Mouse (Mus musculus) forebrain, embryonic 11.5 days (tissue): Measurements from ENCODE around the gene Arrdc5. TPM values are rescaled to one million over a fixed set of nuclear protein-coding genes. Genes with fewer than 3 reads are reported as not detected.

ENCODE experiments used
- ATAC-seq: fragments of 200-750 bp; cut with Nextera tagmentation; replicated peaks from 2 replicates; pipeline ENCODE4 v1.8.0; 2017; ENCODE audit warnings: moderate TSS enrichment; ENCODE audit not compliant: low FRiP score
- DNase-seq: peaks from one replicate; pipeline ENCODE4 v3.0.0-alpha.2; 2017; ENCODE audit warnings: low spot score
- H3K27ac ChIP-seq: fragments of 300-500 bp; sonication (generic); 2 replicates; pipeline ENCODE4 v1.5.1; 2014; ENCODE audit warnings: low read depth, low read length
- H3K27me3 ChIP-seq: fragments of 300-500 bp; sonication (generic); 2 replicates; pipeline ENCODE4 v1.6.1; 2014; ENCODE audit warnings: mild to moderate bottlenecking, low read length, mixed read lengths; ENCODE audit not compliant: control insufficient read depth, insufficient read depth
- H3K36me3 ChIP-seq: fragments of 300-500 bp; sonication (generic); 2 replicates; pipeline ENCODE4 v1.6.1; 2014; ENCODE audit warnings: mild to moderate bottlenecking, low read length, moderate library complexity, mixed read lengths; ENCODE audit not compliant: control insufficient read depth, insufficient read depth
- H3K4me1 ChIP-seq: fragments of 300-500 bp; sonication (generic); replicated peaks from 2 replicates; pipeline ENCODE4 v1.6.1; 2014; ENCODE audit warnings: low read length, mixed read lengths; ENCODE audit not compliant: control insufficient read depth, insufficient read depth
- H3K4me2 ChIP-seq: fragments of 300-500 bp; sonication (generic); 2 replicates; pipeline ENCODE4 v1.6.1; 2014; ENCODE audit warnings: low read depth, mild to moderate bottlenecking, low read length, moderate library complexity, mixed read lengths; ENCODE audit not compliant: severe bottlenecking
- H3K4me3 ChIP-seq: fragments of 300-500 bp; sonication (generic); 2 replicates; pipeline ENCODE4 v1.5.1; 2014; ENCODE audit warnings: low read depth, low read length
- H3K9ac ChIP-seq: fragments of 300-500 bp; sonication (generic); 2 replicates; pipeline ENCODE4 v1.6.1; 2014; ENCODE audit warnings: low read length
- H3K9me3 ChIP-seq: fragments of 300-500 bp; sonication (generic); 2 replicates; pipeline ENCODE4 v1.6.1; 2016; ENCODE audit warnings: low read length, mixed read lengths; ENCODE audit not compliant: control insufficient read depth
- WGBS: fragments of 180-500 bp; shearing (Covaris S2); extraction: QIAGEN DNeasy Blood & Tissue Kit; methylation state at CpG from one replicate; pipeline ENCODE4 v1.1.7; 2014; 5-methylcytosine and 5-hydroxymethylcytosine counted together
- polyA plus RNA-seq: library from polyadenylated mRNA; unstranded; fragments of >200 nt; fragmentation: Nextera tagmentation; extraction: Ambion mirVana; gene quantifications from 2 replicates; pipeline ENCODE4 v1.2.1, GENCODE M21; 2014

Gene Arrdc5
- polyA plus RNA-seq, 1 experiment from 2014 or later, result not detected

- no peak overlapping the region for H3K27ac ChIP-seq
- DNase-seq, result no peak
- 74% methylated on average over 3 of the region's 3 CpGs for WGBS
- ATAC-seq, result peak; percentile 11
- peak overlapping the region; percentile 27; the same call in 1 of the 2 replicates for H3K4me3 ChIP-seq
- no peaks in the 10 kb centered on the region for H3K36me3 ChIP-seq
- H3K27me3 ChIP-seq, result no peaks in the 10 kb centered on the region
- H3K4me1 ChIP-seq, result no peaks in the 10 kb centered on the region
- no peaks in the 10 kb centered on the region for H3K9me3 ChIP-seq
- H3K9ac ChIP-seq, result peak overlapping the region; percentile 46
- H3K4me2 ChIP-seq, result peak overlapping the region; percentile 55
These were observed 30.3 kb downstream of the Arrdc5 start for GRCm38 (mm10) chr17:56269741-56270140.

GRCm38 (mm10) chr17:56269153-56269630 lies 30.9 kb downstream of the Arrdc5 start:
- Histone ChIP-seq H3K27me3 (no peaks in the 10 kb centered on the region), H3K4me2 (peak overlapping the region; percentile 55), H3K9ac (peak overlapping the region; percentile 46), H3K36me3 (no peaks in the 10 kb centered on the region), H3K4me3 (peak overlapping the region; percentile 27), H3K9me3 (no peaks in the 10 kb centered on the region), H3K4me1 (no peaks in the 10 kb centered on the region), H3K27ac (no peak overlapping the region)
- ATAC-seq, result peak; percentile 85
- DNase-seq, result no peak
- 26% methylated on average over 12 of the region's 12 CpGs for WGBS

GRCm38 (mm10) chr17:56266271-56266670 lies 33.8 kb downstream of the Arrdc5 start:
- no peak overlapping the region for H3K4me2 ChIP-seq
- no peaks in the 10 kb centered on the region for H3K27me3 ChIP-seq
- H3K27ac ChIP-seq, result no peak overlapping the region
- H3K4me1 ChIP-seq, result no peaks in the 10 kb centered on the region
- WGBS, result 68% methylated on average over 3 of the region's 3 CpGs
- ATAC-seq (no peak), DNase-seq (no peak)
- no peaks in the 10 kb centered on the region for H3K36me3 ChIP-seq
- H3K9me3 ChIP-seq, result no peaks in the 10 kb centered on the region
- no peak overlapping the region for H3K9ac ChIP-seq
- H3K4me3 ChIP-seq, result no peak overlapping the region

GRCm38 (mm10) chr17:56265869-56266268 lies 34.2 kb downstream of the Arrdc5 start:
- Histone ChIP-seq H3K9ac (no peak overlapping the region), H3K36me3 (peaks cover 2% of the 10 kb centered on the region; the same call in 1 of the 2 replicates), H3K4me3 (no peak overlapping the region), H3K27me3 (no peaks in the 10 kb centered on the region), H3K4me1 (no peaks in the 10 kb centered on the region), H3K9me3 (no peaks in the 10 kb centered on the region), H3K27ac (no peak overlapping the region), H3K4me2 (no peak overlapping the region)
- no peak for ATAC-seq
- 93% methylated on average over 3 of the region's 3 CpGs for WGBS
- no peak for DNase-seq

- no peaks in the 10 kb centered on the region for H3K9me3 ChIP-seq
- no peak overlapping the region for H3K4me3 ChIP-seq
- no peak overlapping the region for H3K9ac ChIP-seq
- H3K4me2 ChIP-seq, result no peak overlapping the region
- WGBS, result 94% methylated on average over 4 of the region's 4 CpGs
- H3K27me3 ChIP-seq, result no peaks in the 10 kb centered on the region
- no peak overlapping the region for H3K27ac ChIP-seq
- no peaks in the 10 kb centered on the region for H3K4me1 ChIP-seq
- no peak for ATAC-seq
- DNase-seq, result no peak
- peaks cover 2% of the 10 kb centered on the region; the same call in 1 of the 2 replicates for H3K36me3 ChIP-seq
These were observed 35.1 kb downstream of the Arrdc5 start for GRCm38 (mm10) chr17:56265011-56265410.

GRCm38 (mm10) chr17:56264020-56264419 lies 36.1 kb downstream of the Arrdc5 start:
- H3K4me2 ChIP-seq, result no peak overlapping the region
- 26% methylated on average over 8 of the region's 8 CpGs for WGBS
- H3K27ac ChIP-seq, result no peak overlapping the region
- no peaks in the 10 kb centered on the region for H3K4me1 ChIP-seq
- peaks cover 2% of the 10 kb centered on the region; the same call in 1 of the 2 replicates for H3K36me3 ChIP-seq
- ATAC-seq, result peak; percentile 62
- H3K4me3 ChIP-seq, result no peak overlapping the region
- no peak overlapping the region for H3K9ac ChIP-seq
- no peaks in the 10 kb centered on the region for H3K27me3 ChIP-seq
- H3K9me3 ChIP-seq, result no peaks in the 10 kb centered on the region
- peak; percentile 84 for DNase-seq

DNA sequence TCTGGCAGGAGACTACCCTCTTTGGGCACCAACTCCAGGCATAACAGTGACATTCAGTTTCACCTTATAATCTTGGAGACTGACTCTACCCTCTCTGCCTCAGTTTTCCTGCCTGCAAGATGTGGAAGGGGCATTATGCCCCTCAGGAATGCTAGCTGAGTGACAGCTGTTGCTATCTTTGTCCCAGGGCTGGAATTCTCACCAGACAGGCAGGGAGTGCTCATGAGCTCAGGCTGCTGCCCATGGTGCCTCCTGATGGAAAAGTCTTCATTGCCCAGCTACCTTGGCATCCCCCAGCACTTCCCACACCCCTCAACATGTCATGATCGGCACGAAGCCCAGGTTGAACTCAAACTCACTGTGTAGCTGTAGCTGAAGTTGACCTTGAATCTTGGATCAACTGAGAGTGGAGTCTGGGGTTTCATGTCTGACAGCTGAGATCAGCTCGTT lies 37.4 kb downstream of the Arrdc5 start:
- 87% methylated on average over 3 of the region's 3 CpGs for WGBS

GRCm38 (mm10) chr17:56261166-56261565 lies 38.9 kb downstream of the Arrdc5 start:
- no peak overlapping the region for H3K9ac ChIP-seq
- DNase-seq (no peak), ATAC-seq (no peak)
- 81% methylated on average over 3 of the region's 3 CpGs for WGBS
- H3K4me1 ChIP-seq, result peaks cover 3% of the 10 kb centered on the region; the same call in 1 of the 2 replicates
- no peak overlapping the region for H3K4me2 ChIP-seq
- H3K36me3 ChIP-seq, result peaks cover 2% of the 10 kb centered on the region; the same call in 1 of the 2 replicates
- no peaks in the 10 kb centered on the region for H3K27me3 ChIP-seq
- H3K9me3 ChIP-seq, result no peaks in the 10 kb centered on the region
- no peak overlapping the region for H3K27ac ChIP-seq
- no peak overlapping the region for H3K4me3 ChIP-seq

More for the DNA sequence above, 37.4 kb downstream of the Arrdc5 start:
- no peak overlapping the region for H3K4me3 ChIP-seq
- ATAC-seq (no peak), DNase-seq (no peak)
- H3K36me3 ChIP-seq, result peaks cover 2% of the 10 kb centered on the region; the same call in 1 of the 2 replicates
- H3K27me3 ChIP-seq, result no peaks in the 10 kb centered on the region
- H3K9ac ChIP-seq, result no peak overlapping the region
- no peaks in the 10 kb centered on the region for H3K9me3 ChIP-seq
- H3K4me2 ChIP-seq, result no peak overlapping the region
- no peaks in the 10 kb centered on the region; the same call in 1 of the 2 replicates for H3K4me1 ChIP-seq
- no peak overlapping the region for H3K27ac ChIP-seq
